Mouse (Mus musculus) midbrain, embryonic 11.5 days (tissue): Measurements from ENCODE around the gene Nedd8. TPM values are rescaled to one million over a fixed set of nuclear protein-coding genes. Genes with fewer than 3 reads are reported as not detected.

Source experiments
- ATAC-seq: fragments of 200-750 bp; cut with Nextera tagmentation; 2 replicates; pipeline ENCODE4 v1.8.0; 2017; ENCODE audit warnings: moderate TSS enrichment, moderate library complexity; ENCODE audit not compliant: low FRiP score
- DNase-seq: peaks from one replicate; pipeline ENCODE4 v3.0.0; 2015; ENCODE audit warnings: low spot score; ENCODE audit errors: missing footprints
- H3K27ac ChIP-seq: fragments of 300-500 bp; sonication (generic); 2 replicates; pipeline ENCODE4 v1.5.1; 2014; ENCODE audit warnings: low read depth, low read length
- H3K27me3 ChIP-seq: fragments of 300-500 bp; sonication (generic); 2 replicates; pipeline ENCODE4 v1.6.1; 2014; ENCODE audit warnings: mild to moderate bottlenecking, low read length, moderate library complexity, mixed read lengths; ENCODE audit not compliant: control insufficient read depth, insufficient read depth
- H3K36me3 ChIP-seq: fragments of 300-500 bp; sonication (generic); 2 replicates; pipeline ENCODE4 v1.6.1; 2014; ENCODE audit warnings: mild to moderate bottlenecking, low read length, moderate library complexity, mixed read lengths; ENCODE audit not compliant: control insufficient read depth, insufficient read depth
- H3K4me1 ChIP-seq: fragments of 300-500 bp; sonication (generic); 2 replicates; pipeline ENCODE4 v1.6.1; 2014; ENCODE audit warnings: low read length; ENCODE audit not compliant: control insufficient read depth, insufficient read depth
- H3K4me2 ChIP-seq: fragments of 300-500 bp; sonication (generic); 2 replicates; pipeline ENCODE4 v1.6.1; 2014; ENCODE audit warnings: mild to moderate bottlenecking, moderate library complexity
- H3K4me3 ChIP-seq: fragments of 300-500 bp; sonication (generic); 2 replicates; pipeline ENCODE4 v1.5.1; 2014; ENCODE audit warnings: low read depth, low read length
- H3K9ac ChIP-seq: fragments of 300-500 bp; sonication (generic); 2 replicates; pipeline ENCODE4 v1.6.1; 2014; ENCODE audit warnings: low read length
- H3K9me3 ChIP-seq: fragments of 300-500 bp; sonication (generic); 2 replicates; pipeline ENCODE4 v1.6.1; 2016; ENCODE audit warnings: low read length; ENCODE audit not compliant: control insufficient read depth
- WGBS: fragments of 180-500 bp; shearing (Covaris S2); extraction: QIAGEN DNeasy Blood & Tissue Kit; methylation state at CpG from one replicate; pipeline ENCODE4 v1.1.7; 2014; 5-methylcytosine and 5-hydroxymethylcytosine counted together
- polyA plus RNA-seq: library from polyadenylated mRNA; unstranded; fragments of >200 nt; fragmentation: Nextera tagmentation; extraction: Ambion mirVana; gene quantifications from 2 replicates; pipeline ENCODE4 v1.2.1, GENCODE M21; 2014

Nedd8 gene
- polyA plus RNA-seq: 595 and 615 TPM in 2 replicates

DNA sequence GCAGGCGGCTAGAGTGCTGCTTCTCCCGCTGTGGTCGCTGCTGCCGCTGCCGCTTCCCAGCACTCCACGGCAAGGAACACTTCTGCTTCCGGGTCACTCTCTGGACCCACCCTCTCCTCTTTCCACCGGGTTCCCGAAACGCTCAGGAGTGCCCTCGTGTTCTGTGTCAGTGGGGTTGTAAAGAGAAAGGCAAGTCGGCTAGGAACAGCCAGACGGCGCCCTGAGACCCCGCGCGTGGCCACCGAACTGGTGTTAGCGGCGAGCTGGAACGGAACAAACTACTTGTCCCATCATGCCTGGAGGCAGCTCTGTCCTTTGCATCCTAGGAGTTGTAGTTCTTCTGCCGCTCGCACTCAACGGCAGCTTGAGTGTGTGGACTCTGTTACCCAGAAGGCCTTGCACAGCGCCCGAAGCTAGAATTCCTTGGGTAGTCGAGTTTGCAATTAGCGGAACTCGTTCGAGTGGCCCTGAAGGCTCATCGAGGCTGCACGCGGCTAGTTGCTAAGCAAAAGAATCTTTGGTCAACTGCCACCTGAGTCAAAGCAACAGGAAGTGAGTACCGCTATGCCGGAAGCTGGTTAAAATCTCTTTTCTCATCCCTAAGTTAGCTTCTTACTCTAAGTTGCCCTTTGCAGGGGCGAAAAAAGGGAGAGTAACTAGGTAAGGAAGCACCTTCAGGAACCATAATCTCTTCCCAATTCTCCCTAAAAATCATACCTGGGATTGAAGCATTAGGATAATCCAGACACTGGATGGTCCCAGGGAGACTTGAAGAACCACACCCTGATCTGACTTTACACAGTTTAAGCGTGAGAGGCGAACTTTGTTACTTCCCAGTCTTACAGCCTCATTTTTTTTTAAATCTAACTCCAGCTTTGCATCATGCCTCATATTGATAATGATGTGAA lies at the start of gene Nedd8, which contains the start of gene Gmpr2:
TSS of gene Nedd8 (minus strand) at position 292 of the 908 bp plus-strand sequence.
TSS of gene Gmpr2 (plus strand) at position 109 of the 908 bp plus-strand sequence.
- Histone ChIP-seq H3K4me3 (peak within 1 kb of the TSS; percentile 62), H3K27me3 (no peaks in the 10 kb centered on the region), H3K36me3 (peaks cover 3% of the 10 kb centered on the region; the same call in 1 of the 2 replicates), H3K4me1 (peaks cover 7% of the 10 kb centered on the region), H3K9ac (peak within 1 kb of the TSS; percentile 67), H3K27ac (peak within 1 kb of the TSS; percentile 53; the same call in 1 of the 2 replicates), H3K9me3 (no peaks in the 10 kb centered on the region), H3K4me2 (peak within 1 kb of the TSS; percentile 63)
- under 1% methylated on average over 38 of the region's 38 CpGs for WGBS
- DNase-seq (peak; percentile 98), ATAC-seq (peak; percentile 97)

DNA sequence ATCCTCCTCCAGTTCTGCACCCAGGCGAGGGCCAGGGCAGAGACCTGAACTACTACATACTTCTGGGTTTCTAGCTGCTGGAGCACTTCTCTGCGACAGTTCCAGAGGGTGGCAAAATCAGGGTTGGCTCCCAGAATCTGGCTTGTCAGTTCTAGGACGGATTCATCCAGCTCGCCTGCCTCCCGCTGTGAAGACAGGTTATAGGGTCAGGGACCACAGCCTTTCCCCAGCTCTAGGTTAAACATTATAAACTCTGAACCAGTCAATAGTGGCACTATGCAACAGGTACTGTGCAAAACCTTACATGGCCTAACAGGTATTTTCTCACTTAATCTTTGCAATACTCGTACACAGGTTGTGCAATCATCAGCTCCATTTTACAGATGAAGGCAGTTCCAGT lies 49.2 kb upstream of the Nedd8 start:
- H3K4me1 ChIP-seq: 0 out of 2 replicates have a peak, but pooled peaks cover 3% of the 10 kb centered on the region
- H3K4me3 ChIP-seq: no peak overlapping the region
- H3K9me3 ChIP-seq: no peaks in the 10 kb centered on the region
- no peak overlapping the region for H3K27ac ChIP-seq
- H3K9ac ChIP-seq: no peak overlapping the region
- no peak for ATAC-seq
- H3K36me3 ChIP-seq: no peaks in the 10 kb centered on the region
- no peak for DNase-seq
- WGBS: 80% methylated on average over 6 of the region's 6 CpGs
- peak overlapping the region; percentile 52 for H3K4me2 ChIP-seq
- no peaks in the 10 kb centered on the region for H3K27me3 ChIP-seq

DNA sequence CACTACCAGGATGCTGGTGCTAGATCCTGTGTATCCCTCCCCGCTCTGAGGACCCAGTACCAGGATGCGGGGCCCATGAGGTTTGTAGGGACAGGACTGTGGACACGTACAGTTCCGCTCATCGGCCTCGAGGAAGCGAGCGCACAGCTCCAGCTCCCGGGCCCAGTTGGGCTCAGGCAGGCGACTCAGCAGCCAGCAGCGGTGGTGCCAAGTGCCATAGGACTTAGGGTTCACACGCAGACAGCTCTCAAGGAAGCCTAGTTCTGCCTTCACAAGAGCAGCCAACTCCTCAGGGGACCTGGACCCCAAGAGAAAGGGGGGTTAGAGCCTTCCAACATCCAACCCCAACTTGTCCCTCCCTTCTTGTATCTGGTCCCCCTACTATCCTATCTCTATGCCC lies 48.7 kb upstream of the Nedd8 start:
- ATAC-seq (no peak), DNase-seq (no peak)
- Histone ChIP-seq H3K4me1 (0 out of 2 replicates have a peak, but pooled peaks cover 3% of the 10 kb centered on the region), H3K4me2 (no peak overlapping the region), H3K27ac (no peak overlapping the region), H3K9me3 (no peaks in the 10 kb centered on the region), H3K9ac (no peak overlapping the region), H3K36me3 (no peaks in the 10 kb centered on the region), H3K4me3 (no peak overlapping the region), H3K27me3 (no peaks in the 10 kb centered on the region)
- WGBS: 93% methylated on average over 12 of the region's 12 CpGs

DNA sequence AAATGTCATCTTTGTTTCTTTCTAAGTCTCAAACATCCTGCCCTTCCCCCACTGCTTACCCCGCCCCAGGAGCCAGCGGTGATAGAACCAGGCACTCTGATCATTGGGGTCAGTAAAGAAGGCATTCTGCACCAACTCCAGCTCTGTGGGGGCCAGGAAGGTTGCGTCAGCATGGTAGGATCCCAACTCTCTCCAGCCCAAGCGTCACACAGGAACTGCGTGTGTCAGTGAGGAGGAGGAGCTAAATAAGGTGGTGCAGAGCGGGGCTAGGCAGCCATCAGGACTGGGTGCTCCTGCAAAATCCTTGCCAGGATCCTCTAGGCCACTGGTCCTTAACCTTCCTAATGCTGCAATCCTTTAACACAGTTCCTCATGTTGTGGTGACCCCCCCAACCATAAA lies 47.8 kb upstream of the Nedd8 start:
- WGBS: 86% methylated on average over 6 of the region's 6 CpGs
- Histone ChIP-seq H3K9me3 (no peaks in the 10 kb centered on the region), H3K4me2 (no peak overlapping the region), H3K4me1 (0 out of 2 replicates have a peak, but pooled peaks cover 3% of the 10 kb centered on the region), H3K27me3 (no peaks in the 10 kb centered on the region), H3K4me3 (no peak overlapping the region), H3K27ac (no peak overlapping the region), H3K9ac (no peak overlapping the region), H3K36me3 (no peaks in the 10 kb centered on the region)
- DNase-seq (no peak), ATAC-seq (no peak)

DNA sequence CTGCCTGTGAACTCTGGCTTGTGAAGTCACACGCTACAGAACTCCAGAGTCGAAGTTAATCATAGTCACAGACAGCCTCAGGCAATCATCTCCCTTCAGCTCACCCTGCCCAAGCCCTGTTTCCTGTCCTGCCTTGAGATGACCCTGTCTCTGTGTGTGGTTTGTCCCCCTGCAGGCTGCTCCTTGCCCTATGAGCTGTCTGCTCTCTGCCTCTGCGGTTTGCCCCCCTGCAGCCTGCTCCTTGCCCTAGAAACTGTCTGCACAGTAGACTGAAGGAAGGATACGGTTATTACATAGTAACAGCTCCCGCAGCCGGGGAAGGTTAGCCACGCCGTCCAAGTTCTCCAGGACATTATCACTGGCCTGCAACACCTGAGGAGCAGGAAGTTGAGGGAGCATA lies 45.0 kb upstream of the Nedd8 start:
- H3K36me3 ChIP-seq: no peaks in the 10 kb centered on the region
- H3K9ac ChIP-seq: no peak overlapping the region
- H3K4me3 ChIP-seq: no peak overlapping the region
- no peak overlapping the region for H3K27ac ChIP-seq
- H3K9me3 ChIP-seq: no peaks in the 10 kb centered on the region
- 0 out of 2 replicates have a peak, but pooled peaks cover 3% of the 10 kb centered on the region for H3K4me1 ChIP-seq
- WGBS: 82% methylated on average over 8 of the region's 8 CpGs
- ATAC-seq (no peak), DNase-seq (no peak)
- H3K27me3 ChIP-seq: no peaks in the 10 kb centered on the region; the same call in 1 of the 2 replicates
- H3K4me2 ChIP-seq: no peak overlapping the region

DNA sequence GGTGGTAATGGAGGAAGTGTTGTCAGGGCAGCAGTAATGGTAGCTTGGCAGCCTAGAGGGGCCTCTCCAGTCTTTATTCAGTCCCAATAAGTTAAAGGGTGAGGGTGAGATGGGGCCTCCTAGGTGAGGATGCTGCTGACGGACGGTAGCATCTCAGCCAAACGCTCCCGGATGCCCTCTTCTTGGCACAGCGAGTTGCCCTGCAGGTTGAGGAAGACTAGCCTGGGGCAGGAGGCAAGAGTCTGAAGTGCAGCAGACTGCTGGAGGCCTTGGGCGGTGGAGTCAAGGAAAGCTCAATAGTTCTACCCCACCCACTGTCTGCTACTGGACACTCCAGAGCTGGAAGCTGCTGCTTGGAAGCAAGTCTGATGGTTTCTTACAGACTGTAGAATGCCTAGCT lies 44.3 kb upstream of the Nedd8 start:
- Histone ChIP-seq H3K4me3 (no peak overlapping the region), H3K27me3 (no peaks in the 10 kb centered on the region; the same call in 1 of the 2 replicates), H3K4me1 (0 out of 2 replicates have a peak, but pooled peaks cover 1% of the 10 kb centered on the region), H3K27ac (no peak overlapping the region), H3K9me3 (no peaks in the 10 kb centered on the region), H3K36me3 (no peaks in the 10 kb centered on the region), H3K9ac (no peak overlapping the region), H3K4me2 (no peak overlapping the region)
- no peak for ATAC-seq
- DNase-seq: no peak
- WGBS: 98% methylated on average over 6 of the region's 6 CpGs

DNA sequence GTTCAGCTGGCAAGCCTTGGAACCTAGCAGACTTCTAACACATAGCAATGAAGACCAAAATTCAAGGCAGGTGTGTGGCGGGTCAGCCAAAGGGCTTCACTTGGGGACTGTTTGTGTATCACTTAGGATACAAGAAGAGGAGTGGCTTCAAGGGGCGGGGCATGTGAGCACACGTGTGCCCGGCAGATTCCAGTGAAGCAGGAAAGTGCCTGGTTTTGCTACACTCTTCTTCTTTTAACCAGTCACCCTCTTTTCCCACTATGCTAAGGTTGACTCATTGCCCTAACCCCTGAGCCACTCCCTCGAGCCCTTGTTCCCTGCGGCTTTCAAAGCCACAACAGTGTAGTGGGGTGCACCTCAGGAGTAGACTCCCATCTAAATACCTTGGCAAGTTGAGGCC lies 43.0 kb upstream of the Nedd8 start:
- 54% methylated on average over 6 of the region's 6 CpGs for WGBS
- no peaks in the 10 kb centered on the region for H3K9me3 ChIP-seq
- H3K4me3 ChIP-seq: no peak overlapping the region
- no peaks in the 10 kb centered on the region for H3K36me3 ChIP-seq
- H3K4me1 ChIP-seq: no peaks in the 10 kb centered on the region
- no peak overlapping the region for H3K9ac ChIP-seq
- H3K27me3 ChIP-seq: no peaks in the 10 kb centered on the region; the same call in 1 of the 2 replicates
- no peak overlapping the region for H3K4me2 ChIP-seq
- ATAC-seq (no peak), DNase-seq (no peak)
- H3K27ac ChIP-seq: no peak overlapping the region

DNA sequence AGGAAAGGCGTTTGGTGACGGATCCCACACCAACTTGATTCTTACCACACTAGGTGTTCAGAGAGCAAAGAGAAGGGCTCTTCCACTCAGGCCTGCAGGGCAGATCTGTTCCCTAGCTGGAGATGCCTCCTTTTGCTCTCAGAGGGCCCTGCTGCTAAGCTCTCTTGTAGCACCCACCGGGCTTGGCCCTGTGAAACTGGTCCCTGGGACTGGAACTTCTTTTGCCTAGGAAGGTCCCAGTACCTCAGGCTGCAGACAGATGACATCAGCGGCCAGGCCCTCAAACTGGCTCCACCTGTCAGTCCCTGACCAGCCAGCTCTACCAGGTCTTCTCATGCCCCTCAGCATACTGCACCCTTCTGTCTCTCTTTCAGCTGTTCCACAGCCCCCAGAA lies 41.8 kb upstream of the Nedd8 start, which contains the start of gene Tgm1:
TSS of gene Tgm1 (minus strand) at position 198 of the 394 bp plus-strand sequence.
- no peaks in the 10 kb centered on the region for H3K9me3 ChIP-seq
- H3K4me2 ChIP-seq: peak within 1 kb of the TSS; percentile 8; the same call in 1 of the 2 replicates
- H3K9ac ChIP-seq: no peak within 1 kb of the TSS
- H3K4me1 ChIP-seq: no peaks in the 10 kb centered on the region
- DNase-seq (no peak), ATAC-seq (no peak)
- H3K4me3 ChIP-seq: no peak within 1 kb of the TSS
- 15% methylated on average over 4 of the region's 4 CpGs for WGBS
- H3K36me3 ChIP-seq: no peaks in the 10 kb centered on the region
- no peak within 1 kb of the TSS for H3K27ac ChIP-seq
- H3K27me3 ChIP-seq: no peaks in the 10 kb centered on the region; the same call in 1 of the 2 replicates
